Mouse (Mus musculus) kidney, adult 2 months (tissue): ENCODE results near the gene Tbxas1.

Experiments used
- CTCF ChIP-seq: fragments of 200-500 bp; conservative IDR thresholded peaks from 2 replicates; pipeline ENCODE4 v1.5.1; 2011; ENCODE audit warnings: low read depth, mild to moderate bottlenecking, control low read depth, low read length, moderate library complexity, mixed read lengths; ENCODE audit not compliant: insufficient read depth, insufficient read length
- POLR2A ChIP-seq: fragments of 200-500 bp; IDR thresholded peaks from one replicate; pipeline ENCODE4 v1.6.1; 2011; ENCODE audit warnings: low read depth, low read length, control low read depth

DNA sequence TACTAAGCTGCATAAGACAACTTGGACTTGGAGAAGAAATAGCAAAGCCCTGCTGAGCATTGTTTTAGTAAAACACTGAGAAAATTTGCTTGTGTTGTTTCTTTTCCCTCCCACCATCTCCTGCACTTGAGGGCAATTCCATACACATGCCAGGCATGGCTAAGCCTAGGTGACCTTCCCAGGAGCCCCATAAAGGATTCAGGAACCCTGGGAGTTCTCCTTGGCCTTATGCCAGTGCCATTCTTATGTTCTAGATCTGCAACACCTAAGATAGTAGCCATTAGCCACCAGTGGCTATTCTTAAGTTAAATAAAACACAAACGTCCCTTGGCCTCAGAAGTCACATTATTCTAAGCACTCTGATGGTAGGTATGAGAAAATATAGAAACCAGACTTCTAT lies 27.8 kb upstream of the Tbxas1 start:
- TF ChIP-seq CTCF (no peak), POLR2A (no peak)
